Mouse (Mus musculus): ENCODE data around the gene Scel. TPM values are rescaled to one million over a fixed set of nuclear protein-coding genes. Genes with fewer than 3 reads are reported as not detected.

The Scel gene
- polyA plus RNA-seq, 3 experiments from 2014 or later, result 0.23 to 0.24 TPM; not detected in 1

GRCm38 (mm10) chr14:103571598-103572320, 58.6 kb downstream of the Scel start:
- ATAC-seq, result no peak

GRCm38 (mm10) chr14:103575854-103576253, 62.7 kb downstream of the Scel start:
- no peak for ATAC-seq

GRCm38 (mm10) chr14:103577011-103577410, 63.9 kb downstream of the Scel start:
- ATAC-seq, result no peak

GRCm38 (mm10) chr14:103586662-103587061, 73.5 kb downstream of the Scel start:
- no peak for ATAC-seq

GRCm38 (mm10) chr14:103587208-103587900, 74.2 kb downstream of the Scel start:
- ATAC-seq, result no peak

GRCm38 (mm10) chr14:103589819-103590218, 76.7 kb downstream of the Scel start:
- no peak for ATAC-seq

- no peak for ATAC-seq
Observed at GRCm38 (mm10) chr14:103595870-103596269, 82.7 kb downstream of the Scel start.

GRCm38 (mm10) chr14:103608063-103608462, 94.9 kb downstream of the Scel start:
- ATAC-seq, result no peak

GRCm38 (mm10) chr14:103613573-103614271, 100.6 kb downstream of the Scel start:
- no peak for ATAC-seq

GRCm38 (mm10) chr14:103614272-103614587, 101.1 kb downstream of the Scel start:
- no peak for ATAC-seq

GRCm38 (mm10) chr14:103619756-103620155, 106.6 kb downstream of the Scel start:
- ATAC-seq, result peak; percentile 71

GRCm38 (mm10) chr14:103621207-103621606, 108.1 kb downstream of the Scel start:
- ATAC-seq, result peak; percentile 36

GRCm38 (mm10) chr14:103626100-103626499, 113.0 kb downstream of the Scel start:
- ATAC-seq, result no peak

GRCm38 (mm10) chr14:103629639-103630364, 116.7 kb downstream of the Scel start:
- ATAC-seq, result no peak

GRCm38 (mm10) chr14:103630545-103630944, 117.4 kb downstream of the Scel start:
- ATAC-seq, result peak; percentile 67

- no peak for ATAC-seq
Observed at GRCm38 (mm10) chr14:103643933-103644332, 130.8 kb downstream of the Scel start.

GRCm38 (mm10) chr14:103647981-103648380, 134.8 kb downstream of the Scel start:
- ATAC-seq, result no peak

GRCm38 (mm10) chr14:103648623-103649255, 135.6 kb downstream of the Scel start:
- ATAC-seq, result peak; percentile 1

GRCm38 (mm10) chr14:103649302-103649701, 136.2 kb downstream of the Scel start:
- no peak for ATAC-seq

- ATAC-seq, result peak; percentile 78
Observed at GRCm38 (mm10) chr14:103649896-103650334, 136.8 kb downstream of the Scel start, which contains the start of gene Slain1. TSS of gene Slain1 (plus strand) at chr14:103650228.

GRCm38 (mm10) chr14:103650413-103651101, 137.4 kb downstream of the Scel start:
- peak; percentile 18 for ATAC-seq

- ATAC-seq, result peak; percentile 7
Observed at GRCm38 (mm10) chr14:103651106-103651505, 138.0 kb downstream of the Scel start.
